Mouse (Mus musculus): Measurements from ENCODE around the gene Grap2.

DNA sequence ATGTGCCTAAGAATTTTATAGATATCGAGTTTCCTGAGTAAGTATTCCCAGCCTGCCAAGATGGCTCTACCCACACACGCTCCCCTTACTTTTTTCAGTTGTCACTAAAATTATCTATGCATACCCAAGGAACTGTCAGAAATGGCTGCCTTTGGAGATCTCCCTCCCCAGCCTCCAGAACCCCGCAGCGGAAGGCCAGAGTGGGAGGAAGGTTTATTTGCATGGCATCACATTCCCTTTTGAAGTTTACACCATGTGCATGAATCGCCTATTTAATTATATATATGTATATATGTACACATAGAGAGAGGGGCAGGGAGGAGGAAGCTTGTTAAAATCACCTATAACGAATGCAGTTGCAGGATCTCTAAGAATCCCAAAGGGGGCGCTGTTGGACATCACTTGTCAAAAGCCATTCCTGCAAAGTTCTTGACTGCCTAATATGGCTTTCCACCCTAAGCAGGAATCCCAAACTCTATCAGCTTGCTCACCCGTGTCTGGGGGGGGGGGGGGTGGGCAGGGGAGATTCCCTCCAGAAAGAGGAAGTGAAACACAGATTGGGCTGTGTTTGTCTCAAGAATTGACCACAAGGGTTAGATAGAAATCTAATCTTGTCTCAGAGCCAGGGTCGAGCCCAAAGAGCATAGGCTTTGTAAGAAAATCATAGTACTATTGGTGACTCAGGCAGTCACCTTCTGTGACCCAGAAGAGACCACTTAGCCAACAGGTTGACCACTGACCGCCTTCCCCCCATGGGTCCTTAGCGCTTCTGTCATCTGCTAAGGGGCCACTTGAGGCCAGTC is 62.2 kb downstream of the Grap2 start:
- TF ChIP-seq CTCF (conservative IDR thresholded peaks at IDR 0.05; ENCODE audit: low read length) (peak; percentile 81), POU5F1 (IDR thresholded peaks at IDR 0.05; ENCODE audit: borderline replicate concordance, low read length) (no peak)
